Mouse (Mus musculus) ES-Bruce4 (cell line): ENCODE measurements around the gene Cldn10.

Experiments used
- CTCF ChIP-seq: IDR thresholded peaks from one replicate; pipeline ENCODE4 v1.8.1; 2011; ENCODE audit warnings: low read depth, low read length
- POLR2A ChIP-seq: IDR thresholded peaks from one replicate; pipeline ENCODE4 v1.8.1; 2011; ENCODE audit warnings: low read length; ENCODE audit not compliant: insufficient read depth

DNA sequence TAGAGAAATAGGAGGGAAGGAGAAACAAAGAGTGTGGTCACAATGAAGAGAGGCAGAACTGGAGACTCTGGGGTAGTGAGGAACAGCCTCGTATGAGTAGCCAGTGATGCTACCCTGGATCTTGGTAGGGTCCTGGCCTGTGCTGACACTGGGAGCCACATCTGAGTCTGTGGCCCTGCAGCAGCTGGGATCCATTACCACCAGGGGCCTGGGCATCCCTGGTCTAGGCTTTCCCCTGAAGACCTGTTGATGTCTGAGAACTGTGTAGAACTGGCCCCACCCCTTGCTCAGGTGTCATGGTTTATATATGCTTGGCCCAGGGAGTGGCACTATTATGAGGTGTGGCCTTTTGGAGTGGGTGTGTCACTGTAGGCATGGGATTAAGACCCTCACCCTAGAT, 12.2 kb upstream of the Cldn10 start:
- no peak for TF ChIP-seq CTCF
- TF ChIP-seq POLR2A: no peak
